Mouse (Mus musculus): ENCODE results near the gene Nid1.
"Not testable (repeated sequence)": the region's sequence is repeated elsewhere in the genome, so short reads cannot be mapped to it uniquely, and the experiment has no call there.

The Nid1 gene

GRCm38 (mm10) chr13:13543073-13543472, 105.7 kb downstream of the Nid1 start:
- not testable (repeated sequence) for DNase-seq (ENCODE audit: low spot score in 2 of 2)

GRCm38 (mm10) chr13:13546792-13547191, 109.4 kb downstream of the Nid1 start:
- no peak for DNase-seq (ENCODE audit: low spot score in 2 of 2)

GRCm38 (mm10) chr13:13547889-13548288, 110.5 kb downstream of the Nid1 start:
- DNase-seq (ENCODE audit: low spot score in 2 of 2): no peak

- DNase-seq (ENCODE audit: low spot score in 2 of 2): no peak
Measured at GRCm38 (mm10) chr13:13548431-13549190, 111.3 kb downstream of the Nid1 start.

GRCm38 (mm10) chr13:13549687-13550660, 112.6 kb downstream of the Nid1 start:
- no peak for DNase-seq (ENCODE audit: low spot score in 2 of 2)

GRCm38 (mm10) chr13:13552020-13552419, 114.7 kb downstream of the Nid1 start:
- no peak for DNase-seq (ENCODE audit: low spot score in 2 of 2)

GRCm38 (mm10) chr13:13553660-13554059, 116.3 kb downstream of the Nid1 start:
- no peak for DNase-seq (ENCODE audit: low spot score in 2 of 2)

- DNase-seq (ENCODE audit: low spot score in 2 of 2): no peak
Measured at GRCm38 (mm10) chr13:13555196-13555595, 117.8 kb downstream of the Nid1 start.

- DNase-seq (ENCODE audit: low spot score in 2 of 2): no peak
Measured at GRCm38 (mm10) chr13:13557001-13557743, 119.8 kb downstream of the Nid1 start.

GRCm38 (mm10) chr13:13558251-13558650, 120.9 kb downstream of the Nid1 start:
- no peak for DNase-seq (ENCODE audit: low spot score in 2 of 2)

GRCm38 (mm10) chr13:13558900-13559299, 121.5 kb downstream of the Nid1 start:
- DNase-seq (ENCODE audit: low spot score in 2 of 2): no peak

All from urinary bladder, postnatal 36 days (tissue).